Mouse (Mus musculus): Measurements from ENCODE around the gene Msh2. TPM values are rescaled to one million over a fixed set of nuclear protein-coding genes. Genes with fewer than 3 reads are reported as not detected.
A peak's percentile ranks its signal among the peaks of the same experiment; 100 is the strongest.
"Not testable (repeated sequence)": the region's sequence is repeated elsewhere in the genome, so short reads cannot be mapped to it uniquely, and the experiment has no call there.

Msh2 gene
- polyA plus RNA-seq, 1 experiment from 2014 or later = 59.5 TPM

DNA sequence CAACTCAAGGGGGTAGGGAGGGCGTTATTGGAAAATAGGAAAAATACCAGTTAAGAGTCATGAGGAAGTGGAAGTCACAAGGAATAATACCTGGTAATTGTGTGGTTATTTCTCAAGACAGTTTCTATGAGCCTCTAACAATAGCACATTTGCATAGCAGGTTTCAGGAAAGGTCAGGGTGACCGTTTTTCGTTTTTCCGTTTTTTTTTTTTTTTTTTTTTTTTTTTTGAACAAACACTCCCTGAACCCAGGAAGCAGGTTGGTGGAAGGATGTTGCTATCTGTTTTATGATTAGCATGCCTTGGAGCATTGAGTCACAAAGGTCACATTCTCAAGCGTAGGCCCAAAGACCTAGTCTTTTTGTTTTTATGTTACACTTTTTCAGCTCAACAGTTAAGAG is 16.5 kb upstream of the Msh2 start:
- H3K4me2 ChIP-seq (ENCODE audit: low read depth, low read length); H3K9me3 ChIP-seq (ENCODE audit: control insufficient read depth, low read length); H3K36me3 ChIP-seq (ENCODE audit: control insufficient read depth, insufficient read depth, low read length); H3K4me1 ChIP-seq (ENCODE audit: control insufficient read depth, insufficient read depth, low read length); H3K9ac ChIP-seq (ENCODE audit: low read depth, low read length); H3K4me3 ChIP-seq (ENCODE audit: low read length); H3K27ac ChIP-seq (ENCODE audit: low read length); ATAC-seq; H3K27me3 ChIP-seq (replicated peaks; ENCODE audit: control insufficient read depth, insufficient read depth, low read length): not testable (repeated sequence)
- WGBS = 87% methylated on average over 5 of the region's 5 CpGs

DNA sequence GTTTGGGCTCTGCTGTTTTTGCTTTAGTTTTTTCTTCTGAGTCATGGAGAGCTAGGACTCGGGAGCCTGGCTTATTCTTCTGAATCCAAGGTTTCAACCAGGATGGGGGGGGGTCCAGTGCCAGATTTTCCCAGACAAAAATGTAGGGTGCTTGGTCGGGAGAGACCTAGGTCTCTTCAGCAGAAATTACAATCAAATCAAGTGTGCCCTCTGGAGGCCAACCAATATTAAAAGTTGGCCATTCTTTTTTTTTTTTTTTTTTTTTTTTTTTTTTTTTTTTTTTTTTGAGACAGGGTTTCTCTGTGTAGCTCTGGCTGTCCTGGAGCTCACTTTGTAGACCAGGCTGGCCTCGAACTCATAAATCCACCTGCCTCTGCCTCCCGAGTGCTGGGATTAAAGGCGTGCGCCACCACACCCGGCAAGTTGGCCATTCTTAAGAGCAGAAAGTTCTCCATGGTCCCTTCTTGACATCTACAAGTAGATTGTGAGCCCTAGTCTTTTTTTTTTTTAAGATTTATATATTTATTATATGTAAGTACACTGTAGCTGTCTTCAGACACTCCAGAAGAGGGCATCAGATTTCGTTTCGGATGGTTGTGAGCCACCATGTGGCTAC is 10.1 kb upstream of the Msh2 start:
- not testable (repeated sequence) for ATAC-seq; H3K27ac ChIP-seq (ENCODE audit: low read length); H3K36me3 ChIP-seq (ENCODE audit: control insufficient read depth, insufficient read depth, low read length); H3K4me2 ChIP-seq (ENCODE audit: low read depth, low read length); H3K9ac ChIP-seq (ENCODE audit: low read depth, low read length); H3K4me1 ChIP-seq (ENCODE audit: control insufficient read depth, insufficient read depth, low read length); H3K27me3 ChIP-seq (replicated peaks; ENCODE audit: control insufficient read depth, insufficient read depth, low read length); H3K9me3 ChIP-seq (ENCODE audit: control insufficient read depth, low read length); H3K4me3 ChIP-seq (ENCODE audit: low read length)
- 85% methylated on average over 9 of the region's 9 CpGs for WGBS

GRCm38 (mm10) chr17:87664238-87664637 is 7.9 kb upstream of the Msh2 start:
- no peak overlapping the region for H3K4me3 ChIP-seq (ENCODE audit: low read length)
- ATAC-seq = no peak
- no peaks in the 10 kb centered on the region for H3K36me3 ChIP-seq (ENCODE audit: control insufficient read depth, insufficient read depth, low read length)
- no peak overlapping the region for H3K9ac ChIP-seq (ENCODE audit: low read depth, low read length)
- H3K9me3 ChIP-seq (ENCODE audit: control insufficient read depth, low read length) = 0 out of 2 replicates have a peak, but pooled peaks cover 5% of the 10 kb centered on the region
- no peaks in the 10 kb centered on the region for H3K4me1 ChIP-seq (ENCODE audit: control insufficient read depth, insufficient read depth, low read length)
- no peak overlapping the region for H3K4me2 ChIP-seq (ENCODE audit: low read depth, low read length)
- no peaks in the 10 kb centered on the region for H3K27me3 ChIP-seq (replicated peaks; ENCODE audit: control insufficient read depth, insufficient read depth, low read length)
- H3K27ac ChIP-seq (ENCODE audit: low read length) = no peak overlapping the region

GRCm38 (mm10) chr17:87665066-87665822 is 6.9 kb upstream of the Msh2 start:
- ATAC-seq = 0 out of 2 replicates have a peak, but pooled peaks have one; percentile 20
- Histone ChIP-seq H3K27me3 (replicated peaks; ENCODE audit: control insufficient read depth, insufficient read depth, low read length) (no peaks in the 10 kb centered on the region), H3K4me2 (ENCODE audit: low read depth, low read length) (no peak overlapping the region), H3K27ac (ENCODE audit: low read length) (no peak overlapping the region), H3K4me1 (ENCODE audit: control insufficient read depth, insufficient read depth, low read length) (no peaks in the 10 kb centered on the region), H3K9me3 (ENCODE audit: control insufficient read depth, low read length) (0 out of 2 replicates have a peak, but pooled peaks cover 5% of the 10 kb centered on the region), H3K36me3 (ENCODE audit: control insufficient read depth, insufficient read depth, low read length) (no peaks in the 10 kb centered on the region), H3K9ac (ENCODE audit: low read depth, low read length) (no peak overlapping the region), H3K4me3 (ENCODE audit: low read length) (no peak overlapping the region)
- WGBS = 82% methylated on average over 10 of the region's 10 CpGs

- Histone ChIP-seq H3K27me3 (replicated peaks; ENCODE audit: control insufficient read depth, insufficient read depth, low read length) (no peaks in the 10 kb centered on the region), H3K9me3 (ENCODE audit: control insufficient read depth, low read length) (no peaks in the 10 kb centered on the region), H3K27ac (ENCODE audit: low read length) (peak overlapping the region; percentile 85), H3K36me3 (ENCODE audit: control insufficient read depth, insufficient read depth, low read length) (no peaks in the 10 kb centered on the region), H3K4me2 (ENCODE audit: low read depth, low read length) (peak overlapping the region; percentile 82), H3K9ac (ENCODE audit: low read depth, low read length) (peak overlapping the region; percentile 92), H3K4me3 (ENCODE audit: low read length) (peak overlapping the region; percentile 97), H3K4me1 (ENCODE audit: control insufficient read depth, insufficient read depth, low read length) (peaks cover 17% of the 10 kb centered on the region)
- under 1% methylated on average over 50 of the region's 54 CpGs for WGBS
- ATAC-seq = peak; percentile 75
Measured at GRCm38 (mm10) chr17:87672677-87673286, 652 bp downstream of the Msh2 start.

DNA sequence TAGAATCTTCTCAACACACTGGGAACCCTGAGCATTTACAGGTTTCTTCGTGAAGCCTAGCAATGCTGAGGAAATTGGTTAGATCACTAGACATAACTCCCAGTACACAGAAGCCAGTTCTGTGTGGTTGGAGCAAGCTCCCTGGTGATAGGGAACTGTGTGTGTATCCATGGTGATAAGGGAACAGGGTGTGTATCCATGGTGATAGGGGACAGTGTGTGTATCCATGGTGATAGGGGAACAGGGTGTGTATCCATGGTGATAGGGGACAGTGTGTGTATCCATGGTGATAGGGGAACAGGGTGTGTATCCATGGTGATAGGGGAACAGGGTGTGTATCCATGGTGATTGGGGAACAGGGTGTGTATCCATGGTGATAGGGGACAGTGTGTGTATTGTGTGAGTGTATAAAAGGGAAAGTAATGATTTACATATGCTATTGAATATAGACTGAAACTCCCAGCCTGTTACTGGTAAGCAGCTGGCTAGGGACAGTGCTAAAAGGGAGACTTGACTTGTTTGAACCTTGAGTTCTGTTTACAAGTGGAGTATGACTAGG is 4.9 kb downstream of the Msh2 start:
- H3K9me3 ChIP-seq (ENCODE audit: control insufficient read depth, low read length); ATAC-seq; H3K9ac ChIP-seq (ENCODE audit: low read depth, low read length); H3K27me3 ChIP-seq (replicated peaks; ENCODE audit: control insufficient read depth, insufficient read depth, low read length); H3K27ac ChIP-seq (ENCODE audit: low read length); H3K36me3 ChIP-seq (ENCODE audit: control insufficient read depth, insufficient read depth, low read length); H3K4me3 ChIP-seq (ENCODE audit: low read length); H3K4me2 ChIP-seq (ENCODE audit: low read depth, low read length): not testable (repeated sequence)
- WGBS = 89% methylated on average over 1 of the region's 1 CpGs
- peaks cover 14% of the 10 kb centered on the region for H3K4me1 ChIP-seq (ENCODE audit: control insufficient read depth, insufficient read depth, low read length)

DNA sequence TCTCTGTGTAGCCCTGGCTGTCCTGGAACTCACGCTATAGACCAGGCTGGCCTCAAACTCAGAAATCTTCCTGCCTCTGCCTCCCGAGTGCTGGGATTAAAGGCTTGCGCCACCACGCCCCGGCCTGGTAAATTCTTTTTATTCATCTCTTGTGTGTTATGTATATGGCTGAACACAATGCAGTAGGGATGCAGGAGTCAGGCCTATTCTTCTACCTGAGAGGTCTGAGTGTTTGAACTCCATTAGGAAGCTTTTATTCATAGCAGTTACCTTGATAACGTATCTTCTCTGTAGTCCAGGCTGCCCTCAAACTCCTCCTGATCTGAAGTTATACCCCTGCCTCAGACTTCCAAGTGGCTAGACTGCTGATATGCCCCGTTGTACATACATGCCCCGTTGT is 5.5 kb downstream of the Msh2 start:
- whole genome bisulfite sequencing = 95% methylated on average over 8 of the region's 8 CpGs

GRCm38 (mm10) chr17:87689217-87689616 is 17.1 kb downstream of the Msh2 start:
- Histone ChIP-seq H3K9me3 (ENCODE audit: control insufficient read depth, low read length) (no peaks in the 10 kb centered on the region), H3K27me3 (replicated peaks; ENCODE audit: control insufficient read depth, insufficient read depth, low read length) (no peaks in the 10 kb centered on the region), H3K4me3 (ENCODE audit: low read length) (no peak overlapping the region), H3K27ac (ENCODE audit: low read length) (no peak overlapping the region), H3K9ac (ENCODE audit: low read depth, low read length) (no peak overlapping the region), H3K4me2 (ENCODE audit: low read depth, low read length) (no peak overlapping the region), H3K36me3 (ENCODE audit: control insufficient read depth, insufficient read depth, low read length) (peaks cover 19% of the 10 kb centered on the region), H3K4me1 (ENCODE audit: control insufficient read depth, insufficient read depth, low read length) (no peaks in the 10 kb centered on the region)
- 86% methylated on average over 8 of the region's 8 CpGs for WGBS
- ATAC-seq = no peak

More for the DNA sequence above, 5.5 kb downstream of the Msh2 start:
- Histone ChIP-seq H3K27me3 (replicated peaks; ENCODE audit: control insufficient read depth, insufficient read depth, low read length) (no peaks in the 10 kb centered on the region), H3K4me2 (ENCODE audit: low read depth, low read length) (no peak overlapping the region), H3K4me3 (ENCODE audit: low read length) (no peak overlapping the region), H3K9me3 (ENCODE audit: control insufficient read depth, low read length) (no peaks in the 10 kb centered on the region), H3K4me1 (ENCODE audit: control insufficient read depth, insufficient read depth, low read length) (peaks cover 14% of the 10 kb centered on the region), H3K36me3 (ENCODE audit: control insufficient read depth, insufficient read depth, low read length) (peaks cover 3% of the 10 kb centered on the region; the same call in 1 of the 2 replicates), H3K27ac (ENCODE audit: low read length) (no peak overlapping the region), H3K9ac (ENCODE audit: low read depth, low read length) (no peak overlapping the region)
- ATAC-seq = no peak

DNA sequence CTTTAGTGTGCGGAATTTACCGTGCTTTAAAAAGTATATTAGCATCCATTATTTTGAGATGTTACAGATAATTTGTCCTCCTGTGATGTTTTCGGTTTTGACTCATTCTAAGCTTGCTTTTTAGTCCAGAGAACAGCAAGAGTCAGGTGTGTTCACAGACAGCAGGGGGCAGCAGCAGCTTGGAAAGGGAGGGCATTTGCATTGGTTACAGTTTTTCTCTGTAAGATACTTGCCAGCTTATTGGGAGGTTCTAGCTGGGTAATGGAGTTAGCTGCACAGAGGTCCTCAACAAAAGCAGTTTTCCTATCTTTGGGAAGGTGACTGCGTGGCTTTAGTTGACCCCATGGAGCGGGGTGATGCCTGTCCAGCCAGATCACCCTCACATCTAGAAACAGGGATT is 19.8 kb downstream of the Msh2 start:
- 89% methylated on average over 5 of the region's 5 CpGs for WGBS
- no peak overlapping the region for H3K4me3 ChIP-seq (ENCODE audit: low read length)
- H3K4me2 ChIP-seq (ENCODE audit: low read depth, low read length) = no peak overlapping the region
- no peak overlapping the region for H3K27ac ChIP-seq (ENCODE audit: low read length)
- no peaks in the 10 kb centered on the region for H3K4me1 ChIP-seq (ENCODE audit: control insufficient read depth, insufficient read depth, low read length)
- no peaks in the 10 kb centered on the region for H3K27me3 ChIP-seq (replicated peaks; ENCODE audit: control insufficient read depth, insufficient read depth, low read length)
- no peak for ATAC-seq
- H3K9ac ChIP-seq (ENCODE audit: low read depth, low read length) = no peak overlapping the region
- H3K36me3 ChIP-seq (ENCODE audit: control insufficient read depth, insufficient read depth, low read length) = peaks cover 11% of the 10 kb centered on the region; the same call in 1 of the 2 replicates
- H3K9me3 ChIP-seq (ENCODE audit: control insufficient read depth, low read length) = no peaks in the 10 kb centered on the region
